Mouse (Mus musculus) lung, embryonic 15.5 days (tissue): ENCODE measurements at regions not wholly inside any gene's neighbourhood (a gene's known extent, or its start where the extent isn't known, plus 50 kb on each side); places are given as distances from the start of the nearest gene placed in this dataset.

Experiments
- ATAC-seq: fragments of 200-750 bp; cut with Nextera tagmentation; 2 replicates; pipeline ENCODE4 v1.8.0; 2017; ENCODE audit warnings: moderate number of reproducible peaks, borderline replicate concordance; ENCODE audit not compliant: low FRiP score, low TSS enrichment; ENCODE audit errors: extremely low read depth
- H3K27ac ChIP-seq: fragments of 300-500 bp; sonication (generic); 2 replicates; pipeline ENCODE4 v1.5.1; 2015; ENCODE audit warnings: moderate library complexity, mild to moderate bottlenecking, inconsistent platforms
- H3K27me3 ChIP-seq: fragments of 300-500 bp; sonication (generic); 2 replicates; pipeline ENCODE4 v1.6.1; 2015; ENCODE audit warnings: inconsistent platforms
- H3K36me3 ChIP-seq: fragments of 300-500 bp; sonication (generic); 2 replicates; pipeline ENCODE4 v1.6.1; 2015; ENCODE audit warnings: inconsistent platforms
- H3K4me1 ChIP-seq: fragments of 300-500 bp; sonication (generic); 2 replicates; pipeline ENCODE4 v1.6.1; 2015; ENCODE audit warnings: inconsistent platforms
- H3K4me2 ChIP-seq: fragments of 300-500 bp; sonication (generic); 2 replicates; pipeline ENCODE4 v1.6.1; 2015; ENCODE audit warnings: inconsistent platforms, mild to moderate bottlenecking, moderate library complexity
- H3K4me3 ChIP-seq: fragments of 300-500 bp; sonication (generic); 2 replicates; pipeline ENCODE4 v1.5.1; 2015; ENCODE audit warnings: mild to moderate bottlenecking, inconsistent platforms
- H3K9ac ChIP-seq: fragments of 300-500 bp; sonication (generic); 2 replicates; pipeline ENCODE4 v1.6.1; 2015; ENCODE audit warnings: inconsistent platforms
- H3K9me3 ChIP-seq: fragments of 300-500 bp; sonication (generic); 2 replicates; pipeline ENCODE4 v1.6.1; 2016; ENCODE audit warnings: inconsistent platforms
- WGBS: fragments of 180-500 bp; shearing (Covaris S2); methylation state at CpG from one replicate; pipeline ENCODE4 v1.1.7; 2015; 5-methylcytosine and 5-hydroxymethylcytosine counted together

GRCm38 (mm10) chr6:127241693-127242425, 89.9 kb upstream of the Ccnd2 start:
- 48% methylated on average over 14 of the region's 14 CpGs for WGBS
- Histone ChIP-seq H3K27me3 (no peaks in the 10 kb centered on the region), H3K9me3 (no peaks in the 10 kb centered on the region), H3K4me2 (no peak overlapping the region), H3K4me3 (no peak overlapping the region), H3K9ac (no peak overlapping the region), H3K4me1 (no peaks in the 10 kb centered on the region), H3K27ac (no peak overlapping the region), H3K36me3 (no peaks in the 10 kb centered on the region)
- ATAC-seq = no peak

GRCm38 (mm10) chr6:127243032-127243431, 91.0 kb upstream of the Ccnd2 start:
- no peak overlapping the region for H3K4me2 ChIP-seq
- no peak overlapping the region for H3K27ac ChIP-seq
- H3K36me3 ChIP-seq = no peaks in the 10 kb centered on the region
- no peaks in the 10 kb centered on the region for H3K4me1 ChIP-seq
- H3K4me3 ChIP-seq = no peak overlapping the region
- no peak overlapping the region for H3K9ac ChIP-seq
- no peak for ATAC-seq
- 79% methylated on average over 2 of the region's 2 CpGs for WGBS
- H3K9me3 ChIP-seq = no peaks in the 10 kb centered on the region
- no peaks in the 10 kb centered on the region for H3K27me3 ChIP-seq

GRCm38 (mm10) chr6:127245814-127246440, 93.9 kb upstream of the Ccnd2 start:
- Histone ChIP-seq H3K4me2 (no peak overlapping the region), H3K9ac (no peak overlapping the region), H3K27me3 (no peaks in the 10 kb centered on the region), H3K27ac (no peak overlapping the region), H3K4me3 (no peak overlapping the region), H3K36me3 (no peaks in the 10 kb centered on the region), H3K9me3 (no peaks in the 10 kb centered on the region), H3K4me1 (peaks cover 3% of the 10 kb centered on the region)
- 74% methylated on average over 4 of the region's 4 CpGs for WGBS
- 0 out of 2 replicates have a peak, but pooled peaks have one; percentile 28 for ATAC-seq

GRCm38 (mm10) chr6:127246730-127247129, 94.7 kb upstream of the Ccnd2 start:
- no peak overlapping the region for H3K9ac ChIP-seq
- ATAC-seq = no peak
- H3K36me3 ChIP-seq = no peaks in the 10 kb centered on the region
- no peaks in the 10 kb centered on the region for H3K27me3 ChIP-seq
- H3K4me2 ChIP-seq = no peak overlapping the region
- H3K4me3 ChIP-seq = no peak overlapping the region
- 71% methylated on average over 7 of the region's 7 CpGs for WGBS
- H3K27ac ChIP-seq = no peak overlapping the region
- H3K4me1 ChIP-seq = peaks cover 11% of the 10 kb centered on the region
- H3K9me3 ChIP-seq = no peaks in the 10 kb centered on the region

GRCm38 (mm10) chr6:127247343-127247742, 95.3 kb upstream of the Ccnd2 start:
- Histone ChIP-seq H3K9me3 (no peaks in the 10 kb centered on the region), H3K36me3 (no peaks in the 10 kb centered on the region), H3K4me1 (peaks cover 18% of the 10 kb centered on the region), H3K27me3 (no peaks in the 10 kb centered on the region), H3K27ac (no peak overlapping the region), H3K9ac (no peak overlapping the region), H3K4me3 (no peak overlapping the region), H3K4me2 (no peak overlapping the region)
- 44% methylated on average over 5 of the region's 5 CpGs for WGBS
- no peak for ATAC-seq

GRCm38 (mm10) chr6:127250181-127250873, 98.3 kb upstream of the Ccnd2 start:
- H3K36me3 ChIP-seq = no peaks in the 10 kb centered on the region
- 42% methylated on average over 8 of the region's 8 CpGs for WGBS
- H3K9me3 ChIP-seq = no peaks in the 10 kb centered on the region
- no peaks in the 10 kb centered on the region for H3K27me3 ChIP-seq
- H3K27ac ChIP-seq = no peak overlapping the region
- no peak overlapping the region for H3K9ac ChIP-seq
- no peak overlapping the region for H3K4me2 ChIP-seq
- H3K4me3 ChIP-seq = no peak overlapping the region
- ATAC-seq = no peak
- H3K4me1 ChIP-seq = peaks cover 20% of the 10 kb centered on the region

- ATAC-seq = peak; percentile 3; the same call in 1 of the 2 replicates
- no peaks in the 10 kb centered on the region for H3K36me3 ChIP-seq
- no peak overlapping the region for H3K4me3 ChIP-seq
- peaks cover 20% of the 10 kb centered on the region for H3K4me1 ChIP-seq
- peak overlapping the region; percentile 26; the same call in 1 of the 2 replicates for H3K4me2 ChIP-seq
- H3K9ac ChIP-seq = no peak overlapping the region
- no peaks in the 10 kb centered on the region for H3K27me3 ChIP-seq
- no peaks in the 10 kb centered on the region for H3K9me3 ChIP-seq
- 17% methylated on average over 11 of the region's 11 CpGs for whole genome bisulfite sequencing
- H3K27ac ChIP-seq = 0 out of 2 replicates have a peak overlapping the region, but pooled peaks have one; percentile 6
Measured at GRCm38 (mm10) chr6:127250874-127251670, 99.1 kb upstream of the Ccnd2 start.

GRCm38 (mm10) chr6:127251671-127251985, 99.6 kb upstream of the Ccnd2 start:
- Histone ChIP-seq H3K27me3 (no peaks in the 10 kb centered on the region), H3K4me1 (peaks cover 20% of the 10 kb centered on the region), H3K36me3 (no peaks in the 10 kb centered on the region), H3K4me3 (no peak overlapping the region), H3K9ac (no peak overlapping the region), H3K4me2 (peak overlapping the region; percentile 26; the same call in 1 of the 2 replicates), H3K9me3 (no peaks in the 10 kb centered on the region), H3K27ac (0 out of 2 replicates have a peak overlapping the region, but pooled peaks have one; percentile 6)
- peak; percentile 21; the same call in 1 of the 2 replicates for ATAC-seq
- WGBS = 3% methylated on average over 5 of the region's 5 CpGs

GRCm38 (mm10) chr6:127252000-127252721, 100.2 kb upstream of the Ccnd2 start:
- H3K27me3 ChIP-seq = no peaks in the 10 kb centered on the region
- H3K4me3 ChIP-seq = no peak overlapping the region
- no peak overlapping the region for H3K9ac ChIP-seq
- no peaks in the 10 kb centered on the region for H3K9me3 ChIP-seq
- peak; percentile 33; the same call in 1 of the 2 replicates for ATAC-seq
- no peaks in the 10 kb centered on the region for H3K36me3 ChIP-seq
- H3K27ac ChIP-seq = 0 out of 2 replicates have a peak overlapping the region, but pooled peaks have one; percentile 6
- H3K4me1 ChIP-seq = peaks cover 20% of the 10 kb centered on the region
- H3K4me2 ChIP-seq = peak overlapping the region; percentile 26; the same call in 1 of the 2 replicates
- WGBS = 9% methylated on average over 3 of the region's 3 CpGs

GRCm38 (mm10) chr6:127253935-127254334, 101.9 kb upstream of the Ccnd2 start:
- H3K27me3 ChIP-seq = no peaks in the 10 kb centered on the region
- H3K4me3 ChIP-seq = no peak overlapping the region
- 67% methylated on average over 3 of the region's 3 CpGs for WGBS
- no peaks in the 10 kb centered on the region for H3K36me3 ChIP-seq
- H3K27ac ChIP-seq = no peak overlapping the region
- H3K9ac ChIP-seq = no peak overlapping the region
- H3K4me2 ChIP-seq = no peak overlapping the region
- peaks cover 20% of the 10 kb centered on the region for H3K4me1 ChIP-seq
- no peak for ATAC-seq
- no peaks in the 10 kb centered on the region for H3K9me3 ChIP-seq
